Mouse (Mus musculus) embryonic facial prominence, embryonic 10.5 days (tissue): Measurements from ENCODE around the gene Tnfsf14. TPM values are rescaled to one million over a fixed set of nuclear protein-coding genes. Genes with fewer than 3 reads are reported as not detected.

Experiments
- DNase-seq: peaks from one replicate; pipeline ENCODE4 v3.0.0-alpha.2; 2017; ENCODE audit warnings: low spot score
- H3K27ac ChIP-seq: fragments of 300-500 bp; sonication (generic); replicated peaks from 2 replicates; pipeline ENCODE4 v1.5.1; 2016; ENCODE audit warnings: mild to moderate bottlenecking
- H3K27me3 ChIP-seq: fragments of 300-500 bp; sonication (generic); replicated peaks from 2 replicates; pipeline ENCODE4 v1.6.1; 2016; ENCODE audit warnings: low read depth, mild to moderate bottlenecking; ENCODE audit not compliant: poor library complexity, severe bottlenecking
- H3K36me3 ChIP-seq: fragments of 300-500 bp; sonication (generic); replicated peaks from 2 replicates; pipeline ENCODE4 v1.6.1; 2016; ENCODE audit warnings: mild to moderate bottlenecking, moderate library complexity
- H3K4me1 ChIP-seq: fragments of 300-500 bp; sonication (generic); 2 replicates; pipeline ENCODE4 v1.6.1; 2016
- H3K4me3 ChIP-seq: fragments of 300-500 bp; sonication (generic); 2 replicates; pipeline ENCODE4 v1.5.1; 2016; ENCODE audit warnings: mild to moderate bottlenecking, moderate library complexity
- H3K9me3 ChIP-seq: fragments of 300-500 bp; sonication (generic); 2 replicates; pipeline ENCODE4 v1.6.1; 2016; ENCODE audit warnings: mild to moderate bottlenecking
- WGBS: fragments of 180-500 bp; shearing (Covaris S2); methylation state at CpG from one replicate; pipeline ENCODE4 v1.1.7; 2016; 5-methylcytosine and 5-hydroxymethylcytosine counted together
- polyA plus RNA-seq: library from polyadenylated mRNA; unstranded; fragments of >200 nt; fragmentation: Nextera tagmentation; extraction: Ambion mirVana; gene quantifications from 2 replicates; pipeline ENCODE4 v1.2.1, GENCODE M21; 2016

The Tnfsf14 gene
- polyA plus RNA-seq, 1 experiment from 2014 or later: not detected

DNA sequence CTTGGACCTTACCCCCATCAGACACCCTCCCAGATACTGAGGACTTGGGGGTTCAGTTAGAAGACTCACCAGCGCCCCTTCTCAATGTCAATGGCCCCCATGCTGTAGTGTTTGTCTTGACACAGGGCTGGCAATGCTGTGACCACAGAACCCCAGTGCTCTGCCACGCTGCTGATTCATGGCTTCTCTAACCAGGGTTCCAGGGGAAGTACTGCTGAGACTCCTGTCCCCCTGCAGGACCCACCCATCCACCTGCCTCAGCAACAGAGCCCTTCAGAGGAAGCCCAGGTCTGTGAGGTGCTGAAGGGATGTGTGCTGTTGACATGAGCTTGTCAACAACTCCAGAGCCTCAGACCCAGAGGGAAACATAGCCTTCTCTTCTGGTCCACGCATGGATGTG, 794 bp upstream of the Tnfsf14 start:
- Histone ChIP-seq H3K4me3 (no peak overlapping the region), H3K27me3 (no peaks in the 10 kb centered on the region), H3K27ac (no peak overlapping the region), H3K4me1 (no peaks in the 10 kb centered on the region), H3K9me3 (no peaks in the 10 kb centered on the region), H3K36me3 (no peaks in the 10 kb centered on the region)
- WGBS: 77% methylated on average over 3 of the region's 3 CpGs
- no peak for DNase-seq

DNA sequence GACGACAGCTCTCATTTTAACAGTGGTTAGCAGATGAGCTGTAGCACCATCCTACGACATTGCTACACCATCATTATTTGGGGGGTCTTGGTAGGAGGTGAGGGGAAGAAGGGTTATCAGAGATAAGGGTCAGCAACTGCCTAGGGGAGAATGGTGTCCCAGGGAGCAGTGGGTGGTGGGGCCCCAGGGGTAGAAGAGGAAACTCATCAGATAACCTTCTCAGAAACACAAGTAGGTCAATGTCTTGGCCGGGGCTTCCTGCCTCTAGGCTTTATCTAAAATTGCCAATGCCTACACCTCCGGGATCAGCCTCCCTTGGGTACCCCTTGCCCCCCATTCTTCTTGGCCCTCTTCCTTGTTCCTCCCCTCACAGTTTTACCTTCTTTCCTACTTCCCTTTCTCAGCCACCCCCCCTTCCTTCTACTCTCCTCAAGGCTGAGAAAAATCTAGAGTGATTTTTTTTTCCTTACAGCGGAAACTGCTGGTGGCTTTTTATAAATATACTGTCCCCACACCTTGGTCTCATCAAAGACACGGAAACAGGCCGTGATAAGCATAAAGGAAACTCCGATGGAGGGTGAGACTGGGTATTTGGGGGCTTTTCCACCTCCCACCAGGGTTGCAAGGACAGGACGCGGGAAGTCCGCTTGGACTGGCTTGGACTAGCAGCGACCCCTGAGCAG, 5.3 kb downstream of the Tnfsf14 start:
- 84% methylated on average over 12 of the region's 12 CpGs for WGBS
- no peak for DNase-seq
- no peak overlapping the region for H3K4me3 ChIP-seq
- no peaks in the 10 kb centered on the region for H3K9me3 ChIP-seq
- no peaks in the 10 kb centered on the region for H3K27me3 ChIP-seq
- H3K36me3 ChIP-seq: no peaks in the 10 kb centered on the region
- H3K27ac ChIP-seq: no peak overlapping the region
- H3K4me1 ChIP-seq: no peaks in the 10 kb centered on the region

DNA sequence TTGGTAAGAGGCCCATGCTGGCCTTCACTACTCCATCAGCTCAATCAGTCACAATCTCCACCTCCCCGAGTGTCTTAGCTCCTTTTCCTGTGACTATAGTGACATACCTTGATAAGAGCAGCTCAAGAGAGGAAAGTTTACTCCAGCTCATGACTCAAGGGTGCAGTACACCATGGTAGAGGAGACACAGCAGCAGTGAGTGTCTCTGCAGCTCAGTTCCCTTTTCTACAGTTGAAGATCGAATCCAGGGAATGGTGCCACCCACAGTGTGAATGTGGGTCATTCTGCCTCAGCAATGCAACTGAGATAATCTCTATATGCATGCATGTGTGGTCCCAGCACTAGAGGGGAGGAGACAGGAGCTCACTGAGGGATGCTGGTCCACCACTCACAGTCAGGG, 8.3 kb downstream of the Tnfsf14 start:
- DNase-seq: no peak
- 77% methylated on average over 2 of the region's 2 CpGs for WGBS
- H3K4me1 ChIP-seq: no peaks in the 10 kb centered on the region
- H3K27me3 ChIP-seq: no peaks in the 10 kb centered on the region
- no peaks in the 10 kb centered on the region for H3K9me3 ChIP-seq
- H3K36me3 ChIP-seq: no peaks in the 10 kb centered on the region
- H3K4me3 ChIP-seq: no peak overlapping the region
- no peak overlapping the region for H3K27ac ChIP-seq

DNA sequence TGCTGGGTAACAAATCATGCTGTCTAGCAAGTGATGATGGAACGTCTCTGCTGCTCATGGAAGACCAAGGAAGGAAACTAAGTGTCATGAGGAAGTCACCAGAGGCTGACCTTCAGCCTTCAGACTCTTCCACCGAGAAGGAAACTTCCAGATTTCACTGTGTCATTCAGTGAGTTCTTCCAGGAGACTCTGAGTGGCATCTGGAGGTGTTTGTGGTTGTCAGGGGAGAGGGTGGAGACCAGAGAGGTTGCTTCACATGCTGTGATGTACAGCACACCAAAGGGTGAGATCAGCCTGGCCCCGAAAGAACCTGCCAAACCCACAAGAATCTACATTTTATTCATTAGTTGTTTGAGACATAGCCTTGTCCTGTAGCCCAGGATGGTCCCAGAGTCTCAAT, 11.1 kb downstream of the Tnfsf14 start:
- WGBS: 76% methylated on average over 3 of the region's 3 CpGs
- DNase-seq: no peak
- no peaks in the 10 kb centered on the region for H3K27me3 ChIP-seq

DNA sequence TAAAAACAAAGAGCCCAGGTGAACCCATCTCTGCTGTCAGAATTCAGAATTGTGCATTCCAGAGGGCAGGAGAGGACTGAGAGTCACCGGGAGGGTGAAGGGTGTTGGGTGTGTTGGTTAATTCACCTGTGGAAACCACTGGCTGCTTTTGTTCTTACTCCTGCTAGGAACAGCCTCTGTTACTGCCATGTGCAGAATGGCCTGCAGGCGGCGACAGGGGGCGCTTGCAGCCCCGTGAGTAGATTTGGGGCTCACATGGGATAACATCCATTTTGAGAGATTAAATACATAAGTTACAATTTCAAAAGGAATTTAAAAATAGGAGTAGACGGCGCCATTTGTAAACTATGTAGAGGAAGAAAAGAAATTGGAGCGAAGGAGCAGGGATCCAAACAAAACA, 13.6 kb downstream of the Tnfsf14 start:
- Histone ChIP-seq H3K27me3 (no peaks in the 10 kb centered on the region), H3K4me1 (no peaks in the 10 kb centered on the region), H3K4me3 (no peak overlapping the region), H3K9me3 (no peaks in the 10 kb centered on the region), H3K36me3 (no peaks in the 10 kb centered on the region), H3K27ac (no peak overlapping the region)
- 37% methylated on average over 8 of the region's 8 CpGs for WGBS
- peak; percentile 36 for DNase-seq

More for the DNA sequence above, 11.1 kb downstream of the Tnfsf14 start:
- H3K27ac ChIP-seq: no peak overlapping the region
- no peaks in the 10 kb centered on the region for H3K4me1 ChIP-seq
- H3K9me3 ChIP-seq: no peaks in the 10 kb centered on the region
- H3K36me3 ChIP-seq: no peaks in the 10 kb centered on the region
- H3K4me3 ChIP-seq: no peak overlapping the region

DNA sequence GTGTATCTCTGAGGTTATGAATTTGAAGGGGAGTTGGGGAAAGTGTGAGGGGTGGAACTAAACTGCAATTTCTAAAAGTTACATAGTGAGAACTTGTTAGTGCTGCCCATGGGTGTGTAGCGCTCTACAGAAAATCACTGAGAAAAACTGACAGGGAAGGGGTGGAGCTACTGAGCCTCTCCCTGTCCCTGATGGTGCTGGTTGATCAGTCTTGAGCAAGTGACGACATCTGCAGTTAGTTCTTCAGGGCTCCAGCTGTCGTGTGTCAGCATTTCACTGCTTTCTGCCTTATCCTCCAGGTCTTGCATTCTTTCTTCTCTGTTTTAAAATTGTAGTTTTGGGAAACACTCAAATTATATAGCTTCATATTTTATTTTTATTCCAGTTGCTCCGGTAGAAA, 20.6 kb downstream of the Tnfsf14 start:
- Histone ChIP-seq H3K4me1 (no peaks in the 10 kb centered on the region), H3K36me3 (no peaks in the 10 kb centered on the region), H3K27ac (no peak overlapping the region), H3K27me3 (no peaks in the 10 kb centered on the region), H3K4me3 (no peak overlapping the region), H3K9me3 (no peaks in the 10 kb centered on the region)
- DNase-seq: no peak
- 74% methylated on average over 4 of the region's 4 CpGs for WGBS

DNA sequence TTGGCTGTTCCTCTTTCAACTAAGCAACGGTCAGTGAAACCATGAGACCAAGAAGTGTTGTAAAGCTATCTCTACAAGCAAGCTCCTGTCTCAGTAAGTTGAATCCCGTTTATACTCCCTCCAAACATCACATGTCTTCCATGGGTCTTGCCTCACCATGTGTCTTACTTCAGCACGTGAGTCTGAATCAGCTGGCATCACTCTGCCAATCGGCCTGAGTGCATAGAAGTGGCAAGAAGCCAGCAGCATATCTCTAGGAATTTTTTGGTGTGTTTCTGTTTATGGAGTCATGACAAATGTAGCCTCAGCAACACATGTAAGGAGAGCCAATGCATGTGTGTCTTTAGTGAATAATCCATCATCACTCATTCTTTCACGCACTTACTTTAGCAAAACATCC, 21.6 kb downstream of the Tnfsf14 start:
- Histone ChIP-seq H3K4me1 (no peaks in the 10 kb centered on the region), H3K36me3 (no peaks in the 10 kb centered on the region), H3K27ac (no peak overlapping the region), H3K4me3 (no peak overlapping the region), H3K27me3 (no peaks in the 10 kb centered on the region), H3K9me3 (no peaks in the 10 kb centered on the region)
- DNase-seq: no peak
- 80% methylated on average over 5 of the region's 5 CpGs for whole genome bisulfite sequencing

DNA sequence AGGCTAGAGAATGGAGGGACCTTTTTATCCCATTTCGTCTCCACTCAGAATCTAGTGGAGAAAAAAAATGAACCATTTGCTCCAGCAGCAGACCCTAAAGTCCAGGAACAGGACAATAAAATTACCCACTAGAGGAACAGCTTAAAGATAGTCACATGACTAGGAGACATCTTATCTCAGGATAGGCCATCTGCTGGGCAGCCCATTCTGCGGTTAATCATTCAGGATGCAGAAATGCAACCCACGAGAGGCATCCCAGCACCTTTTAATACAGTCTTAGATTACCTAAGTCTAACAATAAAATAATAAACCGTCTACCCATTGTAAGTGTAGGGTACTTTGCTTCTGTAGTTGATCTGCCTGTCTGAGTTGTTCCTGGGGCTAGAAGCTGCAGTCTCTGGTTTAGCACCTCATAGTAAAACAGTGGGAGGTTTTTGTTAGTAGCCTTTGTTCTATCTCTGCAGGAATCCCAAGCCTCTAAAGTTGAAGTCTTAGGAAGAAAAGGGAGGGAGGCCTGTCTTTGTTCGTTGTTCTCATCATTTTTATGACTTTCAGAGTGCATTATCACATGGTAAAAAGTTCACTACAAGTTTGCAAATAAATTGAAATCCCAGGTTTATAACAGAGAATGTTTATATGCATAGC, 23.2 kb downstream of the Tnfsf14 start:
- DNase-seq: no peak
- Histone ChIP-seq H3K4me3 (no peak overlapping the region), H3K9me3 (no peaks in the 10 kb centered on the region), H3K27me3 (peaks cover 8% of the 10 kb centered on the region), H3K4me1 (peaks cover 5% of the 10 kb centered on the region), H3K36me3 (no peaks in the 10 kb centered on the region), H3K27ac (no peak overlapping the region)
- 60% methylated on average over 5 of the region's 5 CpGs for whole genome bisulfite sequencing

DNA sequence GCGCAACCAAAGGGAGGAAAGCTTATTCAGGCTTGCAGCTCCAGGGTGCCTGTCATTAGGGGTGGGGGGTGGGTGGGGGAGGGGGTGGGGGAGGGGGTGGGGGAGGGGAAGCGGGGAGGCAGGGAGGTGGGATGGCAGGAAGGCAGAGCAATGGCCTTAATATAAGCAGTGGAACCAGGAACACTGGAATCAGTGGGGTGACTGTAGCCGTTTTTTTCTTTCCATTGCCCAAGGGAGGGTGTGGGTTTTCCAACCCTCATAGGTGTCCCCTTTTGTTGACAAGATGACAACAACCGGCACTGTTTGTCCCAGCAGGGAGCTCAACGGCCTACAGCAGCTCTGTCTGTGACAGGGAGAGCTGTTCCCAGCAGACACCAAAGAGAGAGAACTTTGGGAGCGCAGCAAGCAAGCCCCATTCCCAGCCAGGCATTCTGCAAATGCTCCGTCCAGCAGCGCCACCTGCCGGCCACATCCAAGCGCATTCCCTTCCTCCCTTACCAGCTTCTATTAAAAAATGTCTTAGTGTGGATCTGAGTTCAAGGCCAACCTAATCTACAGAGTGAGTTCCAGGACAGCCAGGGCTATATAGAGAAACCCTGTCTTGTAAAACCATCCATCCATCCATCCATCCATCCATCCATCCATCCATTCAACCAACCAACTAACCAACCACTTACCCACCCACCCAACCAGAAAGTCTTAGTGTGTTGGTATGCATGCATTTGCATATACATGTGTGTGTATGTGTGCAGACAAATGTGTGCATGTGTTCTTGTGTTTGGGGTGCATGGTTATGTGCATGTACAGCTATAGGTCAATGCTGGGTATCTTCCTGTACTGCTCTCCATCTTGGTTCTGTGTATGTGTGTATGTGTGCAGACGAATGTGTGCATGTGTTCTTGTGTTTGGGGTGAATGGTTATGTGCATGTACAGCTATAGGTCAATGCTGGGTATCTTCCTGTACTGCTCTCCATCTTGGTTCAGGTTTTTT, 26.9 kb downstream of the Tnfsf14 start:
- H3K4me3 ChIP-seq: peak overlapping the region; percentile 6; the same call in 1 of the 2 replicates
- no peak overlapping the region for H3K27ac ChIP-seq
- peak; percentile 91 for DNase-seq
- H3K27me3 ChIP-seq: peaks cover 8% of the 10 kb centered on the region
- WGBS: 10% methylated on average over 11 of the region's 11 CpGs
- H3K36me3 ChIP-seq: no peaks in the 10 kb centered on the region
- peaks cover 5% of the 10 kb centered on the region for H3K4me1 ChIP-seq
- no peaks in the 10 kb centered on the region for H3K9me3 ChIP-seq

DNA sequence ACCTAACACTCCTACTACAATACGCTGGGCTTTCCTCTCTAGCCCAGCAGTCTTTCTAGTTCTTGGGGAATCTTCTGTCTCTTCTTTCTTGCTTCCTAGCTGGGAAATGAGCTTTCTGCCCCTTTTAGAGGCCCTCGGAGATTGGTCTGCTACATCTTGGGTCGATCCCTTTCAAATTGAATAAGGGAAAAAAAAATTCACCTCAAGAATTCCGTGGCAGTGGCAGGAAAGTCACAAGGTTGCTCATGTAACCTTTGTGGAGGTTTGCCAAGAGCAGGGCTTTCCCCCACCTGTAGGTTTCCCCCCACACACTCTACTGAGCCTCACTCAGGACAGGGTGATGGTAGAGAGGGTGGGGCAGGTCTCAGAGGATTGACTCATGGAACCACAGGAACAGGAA, 40.2 kb downstream of the Tnfsf14 start:
- peaks cover 9% of the 10 kb centered on the region for H3K4me1 ChIP-seq
- peaks cover 23% of the 10 kb centered on the region for H3K27me3 ChIP-seq
- H3K9me3 ChIP-seq: no peaks in the 10 kb centered on the region
- no peak for DNase-seq
- no peak overlapping the region for H3K4me3 ChIP-seq
- H3K27ac ChIP-seq: no peak overlapping the region
- H3K36me3 ChIP-seq: no peaks in the 10 kb centered on the region
- WGBS: 82% methylated on average over 4 of the region's 4 CpGs

DNA sequence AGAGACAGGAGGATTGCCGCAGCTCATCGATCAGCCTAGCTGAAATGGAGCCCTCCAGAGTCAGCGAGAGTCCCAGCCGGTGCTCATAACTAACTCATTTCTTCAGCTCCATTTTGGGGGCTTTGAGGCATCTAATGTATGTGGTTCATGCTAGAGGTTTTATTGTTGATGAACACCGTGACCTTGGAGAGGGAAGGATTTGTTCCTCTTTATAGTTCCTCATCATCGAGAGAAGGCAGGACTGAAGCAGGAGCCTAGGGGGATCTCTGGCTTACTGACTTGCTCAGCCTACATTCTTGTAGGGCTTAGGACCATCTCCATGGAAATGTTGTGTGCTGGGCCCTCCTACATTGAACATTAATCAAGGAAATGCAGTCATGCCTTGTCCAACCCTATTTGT, 41.0 kb downstream of the Tnfsf14 start:
- H3K27me3 ChIP-seq: peaks cover 31% of the 10 kb centered on the region
- DNase-seq: no peak
- H3K27ac ChIP-seq: no peak overlapping the region
- H3K4me1 ChIP-seq: peaks cover 9% of the 10 kb centered on the region
- WGBS: 94% methylated on average over 6 of the region's 6 CpGs
- H3K9me3 ChIP-seq: no peaks in the 10 kb centered on the region
- no peak overlapping the region for H3K4me3 ChIP-seq
- no peaks in the 10 kb centered on the region for H3K36me3 ChIP-seq

DNA sequence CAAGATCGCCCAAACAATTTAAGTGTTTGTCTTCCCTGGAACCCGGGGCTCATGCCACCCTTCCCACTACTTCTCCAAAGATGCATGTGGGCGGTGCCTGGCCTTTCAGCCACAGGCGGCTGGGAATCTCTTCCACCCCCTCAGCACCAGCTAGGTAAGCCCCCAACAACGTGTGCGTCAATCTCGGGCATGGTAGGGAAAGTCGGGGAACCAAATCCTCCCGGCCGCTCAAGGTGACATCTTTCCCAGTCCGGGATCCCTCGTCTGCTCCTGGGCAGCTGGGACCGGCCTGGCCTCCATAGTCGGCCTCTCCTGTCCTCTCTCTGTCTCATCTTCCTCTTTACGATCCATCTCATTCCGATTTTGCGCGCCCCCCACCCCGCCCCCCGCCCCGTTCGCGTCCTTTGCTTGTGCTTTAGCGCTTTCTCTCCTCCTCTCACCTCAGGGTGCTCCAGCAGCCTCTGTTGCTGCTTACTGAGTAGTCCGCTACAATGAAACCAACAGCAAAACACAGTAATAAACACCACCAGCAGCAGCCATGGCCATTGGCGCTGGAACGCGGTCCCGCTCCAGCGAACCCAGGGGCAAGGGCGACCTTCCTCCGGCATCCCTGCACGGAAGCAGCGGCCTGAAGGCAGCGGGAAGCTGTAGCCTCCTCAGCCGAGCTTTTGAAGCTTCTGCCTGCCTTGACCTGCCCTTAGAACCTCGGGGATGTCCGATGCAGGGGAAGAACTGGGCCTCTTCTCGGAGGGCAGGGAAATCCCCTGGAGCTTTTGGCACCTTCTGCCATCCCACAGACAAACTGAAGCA, 44.8 kb downstream of the Tnfsf14 start, which contains the start of gene Cd70:
Gene Cd70, minus strand, starts transcription at position 784 of the 810 bp plus-strand sequence.
- no peak within 1 kb of the TSS for H3K27ac ChIP-seq
- 2% methylated on average over 39 of the region's 39 CpGs for WGBS
- H3K4me1 ChIP-seq: peaks cover 9% of the 10 kb centered on the region
- H3K36me3 ChIP-seq: no peaks in the 10 kb centered on the region
- peak; percentile 35 for DNase-seq
- no peaks in the 10 kb centered on the region for H3K9me3 ChIP-seq
- peak within 1 kb of the TSS; percentile 52 for H3K4me3 ChIP-seq
- peaks cover 56% of the 10 kb centered on the region for H3K27me3 ChIP-seq
